Mouse (Mus musculus) limb, embryonic 15.5 days (tissue): Measurements from ENCODE around the gene Cerkl. TPM values are rescaled to one million over a fixed set of nuclear protein-coding genes. Genes with fewer than 3 reads are reported as not detected.

ENCODE experiments used
- ATAC-seq: fragments of 200-750 bp; cut with Nextera tagmentation; 2 replicates; pipeline ENCODE4 v1.8.0; 2017; ENCODE audit warnings: low read depth, moderate TSS enrichment; ENCODE audit not compliant: insufficient number of reproducible peaks, low FRiP score, low TSS enrichment
- H3K27ac ChIP-seq: fragments of 300-500 bp; sonication (generic); 2 replicates; pipeline ENCODE4 v1.5.1; 2015; ENCODE audit warnings: moderate library complexity, mild to moderate bottlenecking, inconsistent platforms
- H3K27me3 ChIP-seq: fragments of 300-500 bp; sonication (generic); 2 replicates; pipeline ENCODE4 v1.6.1; 2015; ENCODE audit warnings: inconsistent platforms
- H3K36me3 ChIP-seq: fragments of 300-500 bp; sonication (generic); 2 replicates; pipeline ENCODE4 v1.6.1; 2015; ENCODE audit warnings: inconsistent platforms
- H3K4me1 ChIP-seq: fragments of 300-500 bp; sonication (generic); 2 replicates; pipeline ENCODE4 v1.6.1; 2015; ENCODE audit warnings: inconsistent platforms
- H3K4me2 ChIP-seq: fragments of 300-500 bp; sonication (generic); 2 replicates; pipeline ENCODE4 v1.6.1; 2015; ENCODE audit warnings: mild to moderate bottlenecking, inconsistent platforms
- H3K4me3 ChIP-seq: fragments of 300-500 bp; sonication (generic); 2 replicates; pipeline ENCODE4 v1.5.1; 2015; ENCODE audit warnings: mild to moderate bottlenecking, inconsistent platforms
- H3K9ac ChIP-seq: fragments of 300-500 bp; sonication (generic); 2 replicates; pipeline ENCODE4 v1.6.1; 2015; ENCODE audit warnings: inconsistent platforms
- H3K9me3 ChIP-seq: fragments of 300-500 bp; sonication (generic); 2 replicates; pipeline ENCODE4 v1.6.1; 2016; ENCODE audit warnings: inconsistent platforms
- WGBS: fragments of 180-500 bp; shearing (Covaris S2); methylation state at CpG from one replicate; pipeline ENCODE4 v1.1.7; 2015; 5-methylcytosine and 5-hydroxymethylcytosine counted together
- polyA plus RNA-seq: library from polyadenylated mRNA; unstranded; fragments of >200 nt; fragmentation: Nextera tagmentation; extraction: Ambion mirVana; gene quantifications from 2 replicates; pipeline ENCODE4 v1.2.1, GENCODE M21; 2015

Gene Cerkl
- polyA plus RNA-seq, 1 experiment from 2014 or later: 2.1 TPM

GRCm38 (mm10) chr2:79430061-79430460, 26.5 kb downstream of the Cerkl start:
- H3K27me3 ChIP-seq: 0 out of 2 replicates have a peak, but pooled peaks cover 6% of the 10 kb centered on the region
- no peak overlapping the region for H3K27ac ChIP-seq
- H3K36me3 ChIP-seq: no peaks in the 10 kb centered on the region
- no peak for ATAC-seq
- H3K4me1 ChIP-seq: peaks cover 11% of the 10 kb centered on the region
- no peaks in the 10 kb centered on the region for H3K9me3 ChIP-seq
- H3K9ac ChIP-seq: no peak overlapping the region
- H3K4me2 ChIP-seq: no peak overlapping the region
- no peak overlapping the region for H3K4me3 ChIP-seq

- no peak overlapping the region for H3K9ac ChIP-seq
- no peak for ATAC-seq
- H3K4me3 ChIP-seq: no peak overlapping the region
- H3K9me3 ChIP-seq: no peaks in the 10 kb centered on the region
- no peak overlapping the region for H3K4me2 ChIP-seq
- H3K4me1 ChIP-seq: peaks cover 11% of the 10 kb centered on the region
- H3K27me3 ChIP-seq: 0 out of 2 replicates have a peak, but pooled peaks cover 6% of the 10 kb centered on the region
- whole genome bisulfite sequencing: 15% methylated on average over 6 of the region's 6 CpGs
- H3K36me3 ChIP-seq: no peaks in the 10 kb centered on the region
- no peak overlapping the region for H3K27ac ChIP-seq
These were observed 26.9 kb downstream of the Cerkl start for GRCm38 (mm10) chr2:79429650-79430049.

- no peak overlapping the region for H3K27ac ChIP-seq
- no peaks in the 10 kb centered on the region for H3K36me3 ChIP-seq
These were observed 27.5 kb downstream of the Cerkl start for GRCm38 (mm10) chr2:79429108-79429507.

GRCm38 (mm10) chr2:79428569-79429104, 27.9 kb downstream of the Cerkl start:
- no peak for ATAC-seq
- H3K4me1 ChIP-seq: peaks cover 11% of the 10 kb centered on the region
- peak overlapping the region; percentile 81 for H3K4me2 ChIP-seq
- H3K36me3 ChIP-seq: no peaks in the 10 kb centered on the region
- H3K4me3 ChIP-seq: peak overlapping the region; percentile 39
- 0 out of 2 replicates have a peak, but pooled peaks cover 6% of the 10 kb centered on the region for H3K27me3 ChIP-seq
- under 1% methylated on average over 34 of the region's 35 CpGs for WGBS
- no peak overlapping the region for H3K9ac ChIP-seq
- H3K9me3 ChIP-seq: no peaks in the 10 kb centered on the region
- H3K27ac ChIP-seq: no peak overlapping the region

More at GRCm38 (mm10) chr2:79429108-79429507, 27.5 kb downstream of the Cerkl start:
- WGBS: 14% methylated on average over 7 of the region's 7 CpGs
- H3K4me1 ChIP-seq: peaks cover 11% of the 10 kb centered on the region
- no peak for ATAC-seq
- no peak overlapping the region for H3K9ac ChIP-seq
- peak overlapping the region; percentile 39 for H3K4me3 ChIP-seq
- 0 out of 2 replicates have a peak, but pooled peaks cover 6% of the 10 kb centered on the region for H3K27me3 ChIP-seq
- no peaks in the 10 kb centered on the region for H3K9me3 ChIP-seq
- H3K4me2 ChIP-seq: peak overlapping the region; percentile 81

- Histone ChIP-seq H3K4me1 (peaks cover 11% of the 10 kb centered on the region), H3K4me3 (no peak overlapping the region), H3K27ac (no peak overlapping the region), H3K4me2 (peak overlapping the region; percentile 81; the same call in 1 of the 2 replicates), H3K36me3 (no peaks in the 10 kb centered on the region), H3K9me3 (no peaks in the 10 kb centered on the region), H3K27me3 (0 out of 2 replicates have a peak, but pooled peaks cover 6% of the 10 kb centered on the region), H3K9ac (no peak overlapping the region)
- no peak for ATAC-seq
- WGBS: 8% methylated on average over 6 of the region's 6 CpGs
These were observed 28.6 kb downstream of the Cerkl start for GRCm38 (mm10) chr2:79428022-79428421.

GRCm38 (mm10) chr2:79421696-79422095, 34.9 kb downstream of the Cerkl start:
- Histone ChIP-seq H3K9me3 (no peaks in the 10 kb centered on the region), H3K27me3 (no peaks in the 10 kb centered on the region), H3K4me3 (no peak overlapping the region), H3K9ac (no peak overlapping the region), H3K4me1 (no peaks in the 10 kb centered on the region), H3K27ac (no peak overlapping the region), H3K36me3 (no peaks in the 10 kb centered on the region), H3K4me2 (no peak overlapping the region)
- 42% methylated on average over 6 of the region's 6 CpGs for WGBS
- ATAC-seq: no peak

GRCm38 (mm10) chr2:79414505-79414904, 42.1 kb downstream of the Cerkl start:
- Histone ChIP-seq H3K36me3 (no peaks in the 10 kb centered on the region), H3K4me2 (no peak overlapping the region), H3K9ac (no peak overlapping the region), H3K4me3 (no peak overlapping the region), H3K27me3 (no peaks in the 10 kb centered on the region), H3K4me1 (no peaks in the 10 kb centered on the region), H3K27ac (no peak overlapping the region), H3K9me3 (no peaks in the 10 kb centered on the region)
- WGBS: 76% methylated on average over 7 of the region's 7 CpGs
- no peak for ATAC-seq

GRCm38 (mm10) chr2:79410903-79411255, 45.7 kb downstream of the Cerkl start:
- Histone ChIP-seq H3K9ac (no peak overlapping the region), H3K4me3 (no peak overlapping the region), H3K27me3 (no peaks in the 10 kb centered on the region), H3K4me1 (no peaks in the 10 kb centered on the region), H3K27ac (no peak overlapping the region), H3K4me2 (no peak overlapping the region), H3K9me3 (no peaks in the 10 kb centered on the region), H3K36me3 (no peaks in the 10 kb centered on the region)
- ATAC-seq: no peak
- WGBS: 66% methylated on average over 3 of the region's 3 CpGs

- Histone ChIP-seq H3K27me3 (no peaks in the 10 kb centered on the region), H3K36me3 (no peaks in the 10 kb centered on the region), H3K9ac (no peak overlapping the region), H3K4me2 (no peak overlapping the region), H3K27ac (no peak overlapping the region), H3K4me3 (no peak overlapping the region), H3K4me1 (no peaks in the 10 kb centered on the region), H3K9me3 (no peaks in the 10 kb centered on the region)
- ATAC-seq: no peak
- WGBS: 57% methylated on average over 15 of the region's 15 CpGs
These were observed 46.2 kb downstream of the Cerkl start for GRCm38 (mm10) chr2:79410247-79410902.

GRCm38 (mm10) chr2:79405661-79406405, 50.8 kb downstream of the Cerkl start:
- ATAC-seq: no peak
- Histone ChIP-seq H3K4me1 (no peaks in the 10 kb centered on the region), H3K27me3 (no peaks in the 10 kb centered on the region), H3K9me3 (no peaks in the 10 kb centered on the region), H3K27ac (no peak overlapping the region), H3K36me3 (no peaks in the 10 kb centered on the region), H3K4me2 (no peak overlapping the region), H3K4me3 (no peak overlapping the region), H3K9ac (no peak overlapping the region)
- WGBS: 56% methylated on average over 5 of the region's 5 CpGs

- no peak overlapping the region for H3K9ac ChIP-seq
- H3K4me2 ChIP-seq: no peak overlapping the region
- H3K36me3 ChIP-seq: no peaks in the 10 kb centered on the region
- WGBS: 68% methylated on average over 4 of the region's 4 CpGs
- H3K27ac ChIP-seq: no peak overlapping the region
- no peaks in the 10 kb centered on the region for H3K4me1 ChIP-seq
- no peaks in the 10 kb centered on the region for H3K9me3 ChIP-seq
- H3K4me3 ChIP-seq: no peak overlapping the region
- ATAC-seq: no peak
- no peaks in the 10 kb centered on the region for H3K27me3 ChIP-seq
These were observed 56.5 kb downstream of the Cerkl start for GRCm38 (mm10) chr2:79400045-79400444.
